Mouse (Mus musculus) ES-Bruce4 (cell line): ENCODE results near the gene Vps18.

Experiments
- CTCF ChIP-seq: IDR thresholded peaks from one replicate; pipeline ENCODE4 v1.8.1; 2011; ENCODE audit warnings: low read depth, low read length
- EP300 ChIP-seq: IDR thresholded peaks from 2 replicates; pipeline ENCODE4 v1.6.1; 2011; ENCODE audit warnings: low read depth, low read length; ENCODE audit not compliant: insufficient read depth
- POLR2A ChIP-seq: IDR thresholded peaks from one replicate; pipeline ENCODE4 v1.8.1; 2011; ENCODE audit warnings: low read length; ENCODE audit not compliant: insufficient read depth

DNA sequence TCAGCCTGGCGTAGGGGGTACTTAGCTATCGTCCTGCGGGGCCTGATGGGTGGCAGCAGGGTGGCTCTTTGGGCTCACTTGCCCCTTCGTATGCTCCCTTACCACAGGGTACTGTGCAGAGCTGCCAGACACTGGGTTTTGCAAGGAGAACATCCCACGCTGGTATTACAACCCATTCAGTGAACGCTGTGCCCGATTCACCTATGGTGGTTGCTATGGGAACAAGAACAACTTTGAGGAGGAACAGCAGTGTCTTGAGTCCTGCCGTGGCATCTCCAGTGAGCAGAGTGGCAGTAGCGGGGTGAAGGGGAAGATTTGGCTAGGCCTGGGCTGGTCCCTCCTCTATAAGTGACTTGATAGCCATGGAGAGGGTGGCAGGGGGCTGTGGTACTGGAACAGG is 40.6 kb upstream of the Vps18 start:
- TF ChIP-seq POLR2A, result no peak
- TF ChIP-seq CTCF, result no peak
- no peak for TF ChIP-seq EP300
